Mouse (Mus musculus) T-helper 2 cell (primary cell): ENCODE measurements around the gene Ppp3ca.

Source experiments
- in situ Hi-C: fragments of 300-600 bp; cut with MboI, MseI; formaldehyde crosslinking; loops from one replicate; pipeline ENCODE4 v1.15.1; 2025; ENCODE audit warnings: high pct_unique_total_duplicates

Gene Ppp3ca

GRCm38 (mm10) chr3:136761979-136762341 is 92.0 kb downstream of the Ppp3ca start:
- in situ Hi-C loops = no loop called here

GRCm38 (mm10) chr3:136763717-136764270 is 93.9 kb downstream of the Ppp3ca start:
- in situ Hi-C loops = no loop called here

- in situ Hi-C loops = no loop called here
Observed at GRCm38 (mm10) chr3:136765569-136765968, 95.6 kb downstream of the Ppp3ca start.

GRCm38 (mm10) chr3:136768775-136769485 is 99.0 kb downstream of the Ppp3ca start:
- in situ Hi-C loops = no loop called here

GRCm38 (mm10) chr3:136769486-136769882 is 99.6 kb downstream of the Ppp3ca start:
- in situ Hi-C loops = no loop called here

- in situ Hi-C loops = no loop called here
Observed at GRCm38 (mm10) chr3:136771700-136772099, 101.8 kb downstream of the Ppp3ca start.

GRCm38 (mm10) chr3:136773217-136773616 is 103.3 kb downstream of the Ppp3ca start:
- in situ Hi-C loops = no loop called here

GRCm38 (mm10) chr3:136774196-136774595 is 104.3 kb downstream of the Ppp3ca start:
- in situ Hi-C loops = no loop called here

GRCm38 (mm10) chr3:136776525-136776924 is 106.6 kb downstream of the Ppp3ca start:
- in situ Hi-C loops = no loop called here

- in situ Hi-C loops = no loop called here
Observed at GRCm38 (mm10) chr3:136777380-136777779, 107.5 kb downstream of the Ppp3ca start.

- in situ Hi-C loops = no loop called here
Observed at GRCm38 (mm10) chr3:136777787-136778216, 107.9 kb downstream of the Ppp3ca start.

- in situ Hi-C loops = no loop called here
Observed at GRCm38 (mm10) chr3:136780321-136780720, 110.4 kb downstream of the Ppp3ca start.

GRCm38 (mm10) chr3:136782058-136782457 is 112.1 kb downstream of the Ppp3ca start:
- in situ Hi-C loops = no loop called here

- in situ Hi-C loops = no loop called here
Observed at GRCm38 (mm10) chr3:136785686-136786085, 115.8 kb downstream of the Ppp3ca start.

GRCm38 (mm10) chr3:136790261-136790871 is 120.4 kb downstream of the Ppp3ca start:
- in situ Hi-C loops = no loop called here

- in situ Hi-C loops = no loop called here
Observed at GRCm38 (mm10) chr3:136791404-136791803, 121.5 kb downstream of the Ppp3ca start.

- in situ Hi-C loops = no loop called here
Observed at GRCm38 (mm10) chr3:136791946-136792345, 122.0 kb downstream of the Ppp3ca start.

- in situ Hi-C loops = no loop called here
Observed at GRCm38 (mm10) chr3:136793411-136793810, 123.5 kb downstream of the Ppp3ca start.

- in situ Hi-C loops = no loop called here
Observed at GRCm38 (mm10) chr3:136794426-136795217, 124.7 kb downstream of the Ppp3ca start.

GRCm38 (mm10) chr3:136798896-136799295 is 129.0 kb downstream of the Ppp3ca start:
- in situ Hi-C loops = no loop called here

- in situ Hi-C loops = no loop called here
Observed at GRCm38 (mm10) chr3:136802595-136802994, 132.7 kb downstream of the Ppp3ca start.

- in situ Hi-C loops = no loop called here
Observed at GRCm38 (mm10) chr3:136805897-136806296, 136.0 kb downstream of the Ppp3ca start.
